Mouse (Mus musculus): ENCODE measurements around the gene Pde10a. TPM values are rescaled to one million over a fixed set of nuclear protein-coding genes. Genes with fewer than 3 reads are reported as not detected.

Gene Pde10a
- polyA plus RNA-seq, 1 experiment from 2014 or later: 13.0 TPM

- Histone ChIP-seq H3K27me3 (no peaks in the 10 kb centered on the region), H3K4me2 (no peak overlapping the region), H3K9ac (no peak overlapping the region), H3K36me3 (no peaks in the 10 kb centered on the region), H3K4me3 (no peak overlapping the region), H3K27ac (replicated peaks) (no peak overlapping the region), H3K9me3 (no peaks in the 10 kb centered on the region), H3K4me1 (replicated peaks) (no peaks in the 10 kb centered on the region)
- no peak for ATAC-seq (ENCODE audit: low FRiP score, low read depth)
- WGBS: 94% methylated on average over 2 of the region's 2 CpGs
These were observed 255.9 kb downstream of the Pde10a start for GRCm38 (mm10) chr17:8781040-8781439.

DNA sequence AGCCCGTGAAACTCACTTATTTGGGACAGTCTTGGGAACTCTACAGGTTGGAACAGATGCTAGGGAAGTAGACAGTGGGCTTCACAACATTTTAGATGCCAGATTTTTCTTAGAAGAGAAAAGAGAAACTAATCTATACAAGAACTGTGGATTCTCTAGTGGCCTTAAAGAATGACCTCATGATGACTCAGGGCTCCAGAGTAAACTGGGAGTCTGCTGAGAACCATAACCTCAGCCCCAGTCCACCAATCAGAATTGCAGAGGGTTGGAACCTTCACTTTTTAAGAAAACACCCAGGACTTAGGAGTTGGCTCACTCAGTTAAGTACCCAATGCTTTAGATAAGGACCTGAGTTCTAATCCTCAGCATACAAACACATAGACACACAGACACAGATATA is 256.4 kb downstream of the Pde10a start:
- H3K9ac ChIP-seq: no peak overlapping the region

DNA sequence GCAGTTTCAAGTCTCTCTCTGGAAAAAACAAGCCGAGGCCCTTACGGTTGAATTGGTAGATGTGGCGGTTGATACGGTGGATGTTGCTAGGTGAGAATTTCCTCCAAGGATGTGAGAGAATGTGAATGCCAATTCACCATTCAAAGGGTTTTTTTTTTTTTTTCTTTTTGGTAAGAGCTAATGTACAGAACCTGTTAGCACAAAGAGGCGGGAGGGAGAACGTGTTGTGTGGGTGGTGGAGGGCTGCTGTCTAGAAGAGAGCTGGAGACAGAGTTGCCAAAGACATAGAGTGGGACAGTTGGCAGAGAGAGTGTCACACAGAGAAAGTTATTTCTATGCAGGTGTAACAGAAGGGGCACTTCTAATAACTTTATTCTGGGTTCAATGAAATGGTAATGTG is 260.7 kb downstream of the Pde10a start:
- H3K9me3 ChIP-seq: no peaks in the 10 kb centered on the region
- no peaks in the 10 kb centered on the region for H3K36me3 ChIP-seq
- no peaks in the 10 kb centered on the region for H3K4me1 ChIP-seq (replicated peaks)
- WGBS: 46% methylated on average over 6 of the region's 6 CpGs
- no peak overlapping the region for H3K9ac ChIP-seq
- H3K4me2 ChIP-seq: no peak overlapping the region
- H3K27me3 ChIP-seq: no peaks in the 10 kb centered on the region
- ATAC-seq (ENCODE audit: low FRiP score, low read depth): no peak
- no peak overlapping the region for H3K27ac ChIP-seq (replicated peaks)
- H3K4me3 ChIP-seq: no peak overlapping the region

More for the DNA sequence above, 256.4 kb downstream of the Pde10a start:
- Histone ChIP-seq H3K4me3 (no peak overlapping the region), H3K27ac (replicated peaks) (no peak overlapping the region), H3K4me1 (replicated peaks) (no peaks in the 10 kb centered on the region), H3K9me3 (no peaks in the 10 kb centered on the region), H3K4me2 (no peak overlapping the region), H3K27me3 (no peaks in the 10 kb centered on the region), H3K36me3 (no peaks in the 10 kb centered on the region)
- ATAC-seq (ENCODE audit: low FRiP score, low read depth): no peak
- WGBS: 79% methylated on average over 1 of the region's 1 CpGs

DNA sequence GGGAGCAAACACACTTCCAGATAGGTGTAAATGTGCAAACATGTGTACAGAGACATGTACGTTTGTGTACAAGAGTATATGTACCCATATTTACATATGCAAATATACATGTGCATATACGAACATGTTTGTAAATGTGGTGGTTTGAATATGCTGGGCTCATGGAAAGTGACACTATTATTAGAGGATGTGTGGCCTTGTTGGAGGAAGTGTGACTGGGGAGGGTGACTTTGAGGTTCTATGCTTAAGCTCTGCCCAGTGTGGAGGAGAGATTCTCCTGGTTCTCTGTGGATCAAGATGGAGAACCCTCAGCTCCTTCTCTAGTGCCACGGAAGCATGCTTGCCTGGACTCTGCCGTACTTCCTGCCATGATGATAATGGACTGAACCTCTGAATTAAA is 261.3 kb downstream of the Pde10a start:
- H3K27ac ChIP-seq (replicated peaks): no peak overlapping the region
- no peak overlapping the region for H3K9ac ChIP-seq
- no peaks in the 10 kb centered on the region for H3K9me3 ChIP-seq
- no peak overlapping the region for H3K4me3 ChIP-seq
- no peaks in the 10 kb centered on the region for H3K36me3 ChIP-seq
- WGBS: 90% methylated on average over 4 of the region's 4 CpGs
- H3K4me2 ChIP-seq: no peak overlapping the region
- no peaks in the 10 kb centered on the region for H3K27me3 ChIP-seq
- ATAC-seq (ENCODE audit: low FRiP score, low read depth): no peak
- H3K4me1 ChIP-seq (replicated peaks): no peaks in the 10 kb centered on the region

- Histone ChIP-seq H3K9ac (no peak overlapping the region), H3K27ac (replicated peaks) (no peak overlapping the region), H3K4me1 (replicated peaks) (no peaks in the 10 kb centered on the region), H3K27me3 (no peaks in the 10 kb centered on the region), H3K9me3 (no peaks in the 10 kb centered on the region), H3K4me2 (no peak overlapping the region), H3K4me3 (no peak overlapping the region), H3K36me3 (no peaks in the 10 kb centered on the region)
- WGBS: 47% methylated on average over 8 of the region's 8 CpGs
- ATAC-seq (ENCODE audit: low FRiP score, low read depth): no peak
These were observed 262.6 kb downstream of the Pde10a start for GRCm38 (mm10) chr17:8787762-8788161.

GRCm38 (mm10) chr17:8791561-8791960 is 266.4 kb downstream of the Pde10a start:
- Histone ChIP-seq H3K4me2 (no peak overlapping the region), H3K36me3 (no peaks in the 10 kb centered on the region), H3K27me3 (peaks cover 4% of the 10 kb centered on the region; the same call in 1 of the 2 replicates), H3K9me3 (no peaks in the 10 kb centered on the region), H3K4me1 (replicated peaks) (no peaks in the 10 kb centered on the region), H3K27ac (replicated peaks) (no peak overlapping the region), H3K4me3 (no peak overlapping the region), H3K9ac (no peak overlapping the region)
- no peak for ATAC-seq (ENCODE audit: low FRiP score, low read depth)
- WGBS: 56% methylated on average over 4 of the region's 4 CpGs

- no peaks in the 10 kb centered on the region for H3K4me1 ChIP-seq (replicated peaks)
- no peak overlapping the region for H3K4me3 ChIP-seq
- WGBS: 82% methylated on average over 7 of the region's 7 CpGs
- H3K4me2 ChIP-seq: no peak overlapping the region
- H3K27ac ChIP-seq (replicated peaks): no peak overlapping the region
- no peak for ATAC-seq (ENCODE audit: low FRiP score, low read depth)
- H3K27me3 ChIP-seq: peaks cover 10% of the 10 kb centered on the region
- H3K36me3 ChIP-seq: no peaks in the 10 kb centered on the region
- no peaks in the 10 kb centered on the region for H3K9me3 ChIP-seq
- H3K9ac ChIP-seq: no peak overlapping the region
These were observed 267.4 kb downstream of the Pde10a start for GRCm38 (mm10) chr17:8792611-8793010.

DNA sequence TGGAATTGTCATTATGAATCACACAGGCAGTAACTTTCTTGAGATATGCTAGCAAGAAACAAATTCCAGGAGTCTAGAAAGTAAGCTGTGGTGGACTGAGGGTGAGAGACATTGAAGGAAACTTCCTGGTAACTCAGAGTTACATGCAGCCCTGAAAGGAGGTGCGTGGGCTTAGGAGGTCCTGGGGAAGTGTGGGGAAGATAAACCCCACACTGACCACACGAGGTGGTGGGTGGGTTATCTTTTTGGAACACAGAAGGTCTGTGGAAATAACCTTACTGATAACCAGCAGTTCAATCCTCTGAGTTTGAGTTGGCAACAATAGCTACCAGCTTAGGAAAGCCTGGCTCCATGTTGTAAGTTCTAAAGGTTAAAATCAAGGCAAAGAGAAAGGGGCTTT is 272.5 kb downstream of the Pde10a start:
- H3K9me3 ChIP-seq: no peaks in the 10 kb centered on the region
- H3K36me3 ChIP-seq: no peaks in the 10 kb centered on the region
- 21% methylated on average over 2 of the region's 2 CpGs for whole genome bisulfite sequencing
- ATAC-seq (ENCODE audit: low FRiP score, low read depth): no peak
- no peak overlapping the region for H3K4me3 ChIP-seq
- no peak overlapping the region for H3K27ac ChIP-seq (replicated peaks)
- no peak overlapping the region for H3K9ac ChIP-seq
- H3K4me2 ChIP-seq: no peak overlapping the region
- H3K4me1 ChIP-seq (replicated peaks): peaks cover 10% of the 10 kb centered on the region
- peaks cover 26% of the 10 kb centered on the region for H3K27me3 ChIP-seq

- WGBS: 2% methylated on average over 12 of the region's 12 CpGs
- no peaks in the 10 kb centered on the region for H3K9me3 ChIP-seq
- H3K36me3 ChIP-seq: no peaks in the 10 kb centered on the region
- H3K4me3 ChIP-seq: no peak overlapping the region
- peaks cover 26% of the 10 kb centered on the region for H3K27me3 ChIP-seq
- ATAC-seq (ENCODE audit: low FRiP score, low read depth): no peak
- no peak overlapping the region for H3K27ac ChIP-seq (replicated peaks)
- no peak overlapping the region for H3K9ac ChIP-seq
- H3K4me1 ChIP-seq (replicated peaks): peaks cover 13% of the 10 kb centered on the region
- no peak overlapping the region for H3K4me2 ChIP-seq
These were observed 273.5 kb downstream of the Pde10a start for GRCm38 (mm10) chr17:8798531-8799295.

GRCm38 (mm10) chr17:8799296-8799731 is 274.1 kb downstream of the Pde10a start:
- Histone ChIP-seq H3K4me3 (no peak overlapping the region), H3K9me3 (no peaks in the 10 kb centered on the region), H3K27ac (replicated peaks) (no peak overlapping the region), H3K4me2 (no peak overlapping the region), H3K4me1 (replicated peaks) (peaks cover 19% of the 10 kb centered on the region), H3K27me3 (peaks cover 26% of the 10 kb centered on the region), H3K9ac (no peak overlapping the region), H3K36me3 (no peaks in the 10 kb centered on the region)
- 2% methylated on average over 10 of the region's 10 CpGs for WGBS
- ATAC-seq (ENCODE audit: low FRiP score, low read depth): no peak

- no peak for ATAC-seq (ENCODE audit: low FRiP score, low read depth)
- H3K36me3 ChIP-seq: no peaks in the 10 kb centered on the region
- peaks cover 26% of the 10 kb centered on the region for H3K27me3 ChIP-seq
- no peaks in the 10 kb centered on the region for H3K9me3 ChIP-seq
- WGBS: 2% methylated on average over 15 of the region's 15 CpGs
- peak overlapping the region; percentile 69 for H3K4me3 ChIP-seq
- no peak overlapping the region; the same call in 1 of the 2 replicates for H3K9ac ChIP-seq
- H3K27ac ChIP-seq (replicated peaks): no peak overlapping the region
- peaks cover 26% of the 10 kb centered on the region for H3K4me1 ChIP-seq (replicated peaks)
- H3K4me2 ChIP-seq: peak overlapping the region; percentile 86
These were observed 274.8 kb downstream of the Pde10a start for GRCm38 (mm10) chr17:8799914-8800420.

- peak overlapping the region; percentile 69 for H3K4me3 ChIP-seq
- no peaks in the 10 kb centered on the region for H3K36me3 ChIP-seq
- WGBS: 0% methylated on average over 22 of the region's 53 CpGs
- H3K27ac ChIP-seq (replicated peaks): peak overlapping the region; percentile 86
- H3K9ac ChIP-seq: peak overlapping the region; percentile 80
- no peaks in the 10 kb centered on the region for H3K9me3 ChIP-seq
- peak; percentile 59 for ATAC-seq (ENCODE audit: low FRiP score, low read depth)
- H3K4me1 ChIP-seq (replicated peaks): peaks cover 31% of the 10 kb centered on the region
- H3K4me2 ChIP-seq: peak overlapping the region; percentile 86
- H3K27me3 ChIP-seq: peaks cover 26% of the 10 kb centered on the region
These were observed 275.4 kb downstream of the Pde10a start for GRCm38 (mm10) chr17:8800478-8801082.
